Mouse (Mus musculus) T-cell, adult 66 days (primary cell): ENCODE measurements around the gene Pih1d3. TPM values are rescaled to one million over a fixed set of nuclear protein-coding genes. Genes with fewer than 3 reads are reported as not detected.

Experiments used
- total RNA-seq, 2 experiments: library from RNA; stranded (reverse); gene quantifications; 3 replicates in 1 of 2; 4 replicates in 1 of 2; pipeline ENCODE4 v1.2.4; 2023

The Pih1d3 gene
- not detected for total RNA-seq

GRCm38 (mm10) chr1:31222564-31222963 is at the start of gene Pih1d3, which contains the start of gene 4931428L18Rik:
Pih1d3 (plus strand) TSS chr1:31222838.
4931428L18Rik (minus strand) TSS chr1:31222684.

GRCm38 (mm10) chr1:31176101-31176500 is 46.5 kb upstream of the Pih1d3 start, which contains the start of gene Lgsn:
Lgsn (plus strand) TSS chr1:31176401.

Other genes starting within 250 kb of the Pih1d3 start
- not detected for gene AC153137.1, start 244.9 kb upstream of the Pih1d3 start, total RNA-seq
- gene Lgsn, start 46.4 kb upstream of the Pih1d3 start, total RNA-seq, result not detected
- gene 4931428L18Rik, start 154 bp upstream of the Pih1d3 start, total RNA-seq, result not detected